Mouse (Mus musculus) kidney, adult 8-10 months (tissue): ENCODE data around the gene Meis2.

Experiments
- DNase-seq, 2 experiments: peaks; one replicate each; pipeline ENCODE4 v3.0.0; 2022

The Meis2 gene

DNA sequence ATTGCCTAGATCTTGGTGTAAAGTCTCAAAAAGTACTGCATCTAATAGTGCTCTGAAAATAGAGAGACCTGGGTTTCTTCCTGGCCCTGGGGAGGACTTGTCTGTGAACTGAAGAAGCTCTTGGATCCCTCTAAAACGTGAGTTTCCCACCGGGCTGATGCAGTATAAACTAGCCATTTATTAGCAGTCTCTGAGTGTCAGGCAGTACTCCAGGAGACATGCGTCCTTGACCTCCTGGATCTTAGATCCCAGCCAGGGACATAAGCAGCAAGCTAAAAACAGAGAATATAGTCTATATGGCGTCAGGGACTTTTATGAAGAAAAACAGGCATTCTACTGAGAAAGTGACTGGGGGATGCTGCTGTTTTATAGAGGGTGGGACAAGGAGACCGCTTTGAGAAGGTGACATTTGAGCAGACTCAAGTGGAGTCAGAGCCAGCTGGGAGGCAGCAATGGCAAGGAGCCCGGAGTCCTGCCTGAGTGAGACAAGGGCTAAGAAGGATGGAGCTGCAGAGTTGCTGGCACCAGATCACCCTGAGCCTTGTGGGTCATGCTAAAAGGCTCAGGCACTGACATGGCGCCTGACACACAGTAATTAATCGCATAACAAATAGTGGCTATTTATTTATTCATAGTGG lies 126.6 kb downstream of the Meis2 start:
- peak in 1 of 2 experiments; percentile 12 for DNase-seq

DNA sequence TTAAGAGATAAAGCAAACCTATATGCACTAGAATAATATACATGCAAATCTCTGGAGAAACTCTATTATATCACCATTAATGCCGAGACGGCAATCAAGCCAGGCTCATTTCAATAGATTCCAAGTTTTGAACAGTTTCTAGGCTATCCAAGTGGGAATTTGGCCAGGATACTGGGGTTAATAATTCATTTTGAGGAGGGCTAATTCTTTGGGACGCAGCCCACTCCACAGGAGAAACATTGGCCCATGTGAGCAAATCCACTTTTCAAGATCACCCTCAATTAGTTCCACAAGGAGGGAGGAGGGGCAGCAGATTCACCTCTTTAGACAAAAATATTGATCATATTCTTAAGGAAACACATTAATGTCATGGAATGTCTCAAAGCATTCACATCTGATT lies 127.3 kb downstream of the Meis2 start:
- DNase-seq: peak; percentile 24 to 27

DNA sequence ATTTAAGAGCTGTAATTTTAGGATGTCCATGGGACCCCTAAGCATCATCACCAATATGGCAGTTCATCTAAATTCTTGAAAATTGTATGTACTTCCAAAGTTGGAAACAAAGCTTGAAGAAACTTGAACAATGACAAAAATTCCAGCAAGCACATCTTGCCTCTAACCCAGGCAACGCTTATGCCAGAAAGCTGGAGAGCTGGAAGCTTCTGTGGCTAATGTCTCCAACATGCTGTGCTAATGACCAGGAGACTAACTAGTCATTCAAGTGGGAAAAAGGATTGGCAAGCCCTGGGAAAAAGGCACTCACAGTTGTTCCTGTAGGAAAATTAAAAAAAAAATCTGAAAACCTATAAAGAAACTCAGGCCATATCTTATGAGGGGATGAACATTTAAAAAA lies 127.7 kb downstream of the Meis2 start:
- no peak for DNase-seq

DNA sequence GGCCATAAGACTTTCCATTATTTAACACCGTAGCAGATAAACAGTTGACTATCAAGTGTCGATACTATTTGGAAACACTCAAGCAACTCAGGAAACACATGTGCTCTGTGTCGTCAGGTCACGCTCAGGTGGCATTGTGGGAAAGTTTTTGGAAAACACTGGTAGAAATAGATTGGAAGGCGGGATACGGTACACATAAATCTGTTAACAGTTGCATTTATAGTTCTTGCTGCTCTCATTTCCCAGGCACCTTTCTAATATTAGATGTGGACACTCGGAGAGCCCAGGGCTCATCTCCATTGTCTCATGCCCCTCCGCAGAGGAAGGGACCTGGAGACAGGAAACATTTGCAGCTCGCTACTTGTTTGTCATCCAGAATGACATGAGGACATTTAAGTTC lies 128.9 kb downstream of the Meis2 start:
- DNase-seq: peak in 1 of 2 experiments; percentile 19

DNA sequence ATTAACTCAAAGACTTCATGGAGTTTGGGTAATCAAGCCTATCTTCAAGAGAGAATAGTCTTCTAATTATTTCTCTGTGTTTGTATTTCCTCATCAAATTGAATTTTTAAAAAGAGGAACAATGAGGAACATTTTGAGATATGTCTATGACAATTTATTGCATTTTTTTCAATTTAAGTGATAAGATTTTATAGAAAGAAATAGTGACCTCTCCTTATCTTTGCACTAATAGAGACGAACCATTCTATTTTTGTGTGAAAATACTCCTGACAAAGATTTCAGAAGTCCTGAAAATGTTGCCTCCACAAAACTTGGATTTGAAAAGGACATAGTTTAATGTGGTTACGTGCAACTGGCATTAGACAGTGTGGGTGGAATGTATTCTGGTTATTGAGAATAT lies 131.3 kb downstream of the Meis2 start:
- DNase-seq: no peak

DNA sequence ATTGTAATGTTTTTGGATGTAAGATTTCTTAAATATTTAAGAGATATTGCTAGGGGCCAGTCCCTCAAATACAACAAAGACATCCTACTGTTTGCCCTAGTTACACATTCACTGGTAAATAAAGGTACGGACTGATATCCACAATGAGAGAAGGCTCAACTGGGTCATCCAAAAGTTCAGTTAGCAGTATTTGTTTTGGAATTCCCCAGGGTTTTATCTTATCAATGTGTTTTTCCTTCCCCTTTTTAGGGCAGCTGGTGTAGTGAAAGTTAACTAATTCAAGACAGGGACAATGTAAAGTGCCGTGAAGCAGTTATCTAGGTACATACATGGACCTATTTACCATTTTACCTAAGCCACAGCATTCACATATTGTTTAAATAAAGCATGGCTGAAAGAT lies 132.4 kb downstream of the Meis2 start:
- DNase-seq: no peak

DNA sequence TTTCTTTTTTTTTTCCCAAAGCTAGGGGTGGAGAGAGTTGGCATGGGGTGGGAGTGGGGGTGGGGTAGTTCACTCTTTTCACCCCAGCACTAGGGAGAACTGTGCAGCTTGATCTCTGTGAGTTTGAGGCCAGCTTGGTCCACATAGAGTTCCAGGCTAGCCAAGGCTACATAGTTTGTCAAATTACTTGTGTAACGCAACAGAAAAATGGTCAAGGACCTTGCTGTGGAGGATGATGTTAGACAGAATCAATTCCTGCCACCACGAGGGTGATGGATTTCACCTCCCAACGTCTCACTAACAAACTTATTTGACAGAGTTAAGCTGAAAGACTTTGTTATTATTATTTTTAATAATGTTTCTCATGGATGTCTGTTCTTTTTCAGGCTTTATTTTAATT lies 139.9 kb downstream of the Meis2 start:
- DNase-seq: no peak

DNA sequence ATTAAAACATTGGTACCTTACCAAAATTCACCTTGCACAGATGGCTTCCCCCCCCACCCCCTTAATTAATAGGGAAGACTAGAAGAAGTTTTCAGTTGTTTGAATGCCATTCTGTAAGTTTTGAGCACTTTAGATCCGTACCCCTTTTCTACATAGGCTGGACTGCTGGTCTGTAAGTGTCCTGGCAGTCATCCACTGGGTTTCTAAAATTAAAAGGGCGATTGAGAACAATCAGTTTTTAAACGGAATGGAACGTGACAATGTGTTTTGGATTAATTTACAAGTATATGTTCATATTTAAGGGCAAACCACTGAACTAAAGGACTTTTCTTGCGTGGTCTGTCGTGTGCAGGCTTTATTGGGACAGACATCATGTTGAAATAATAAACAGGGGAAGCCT lies 141.2 kb downstream of the Meis2 start:
- DNase-seq: no peak

DNA sequence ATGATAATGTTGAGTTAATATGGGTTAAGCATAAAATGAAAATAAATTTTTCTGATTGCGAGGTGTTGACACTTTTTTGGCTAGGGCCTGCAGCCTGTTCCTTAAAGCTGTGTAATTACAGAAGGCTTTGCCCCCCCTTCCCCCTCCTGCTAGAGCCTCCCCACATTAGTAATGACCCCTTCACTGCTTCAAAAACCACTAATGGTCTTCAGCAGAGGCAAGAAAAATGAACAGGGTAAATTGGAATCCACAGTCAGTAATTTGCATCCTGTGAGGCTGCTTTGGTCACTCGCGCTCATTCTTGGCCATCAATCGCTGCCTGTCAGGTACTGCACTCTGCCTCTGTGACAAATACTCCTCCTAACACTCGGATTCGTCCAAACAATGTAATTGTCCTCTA lies 142.4 kb downstream of the Meis2 start:
- no peak for DNase-seq

DNA sequence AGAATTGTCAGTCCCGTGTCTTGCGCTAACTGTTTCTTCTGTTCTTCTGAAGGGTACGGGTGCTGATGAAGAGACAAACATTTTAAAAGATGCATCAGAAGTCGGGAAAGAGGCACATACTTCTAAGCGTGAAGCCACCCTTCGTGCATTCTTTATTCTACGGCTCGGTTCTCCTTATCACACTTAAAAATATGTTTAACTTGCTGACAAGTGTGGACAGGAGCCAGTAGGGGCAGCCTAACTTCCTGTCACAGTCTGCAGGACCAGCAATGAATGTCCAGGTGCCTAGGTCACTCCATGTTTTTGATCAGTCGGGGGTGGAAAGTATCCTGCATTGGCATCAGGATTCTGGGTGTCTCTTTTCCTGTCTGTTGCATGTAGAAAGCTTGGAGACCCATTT lies 144.0 kb downstream of the Meis2 start:
- DNase-seq: no peak

DNA sequence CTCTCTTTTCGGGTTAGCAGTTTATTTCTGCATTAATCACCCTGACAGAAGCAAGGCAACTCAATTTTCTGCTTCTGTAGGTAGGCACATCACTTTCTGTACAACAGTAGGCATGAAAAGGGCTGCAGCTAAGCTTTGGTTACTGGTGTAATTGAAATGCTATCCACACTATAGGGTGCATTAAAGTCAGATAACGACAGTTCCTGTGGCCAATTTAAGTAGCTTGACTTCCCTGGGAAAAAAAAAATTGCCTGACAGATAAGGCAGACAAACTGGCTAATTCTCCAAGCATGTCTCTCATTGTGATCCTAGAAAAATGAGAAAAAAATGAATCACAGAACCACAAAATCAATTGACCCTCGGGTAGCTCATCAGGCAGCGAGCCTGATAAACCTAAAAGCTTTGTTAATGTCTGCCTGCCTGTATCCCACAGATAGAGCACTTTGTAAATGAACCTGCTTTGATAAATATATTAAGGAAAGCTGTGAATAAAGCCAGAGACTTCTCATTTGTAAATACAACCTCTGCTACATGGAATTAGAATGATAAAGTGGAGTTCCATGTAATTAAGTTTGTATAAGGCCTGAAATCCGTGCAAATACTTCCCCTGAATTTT lies 145.2 kb downstream of the Meis2 start:
- no peak for DNase-seq

DNA sequence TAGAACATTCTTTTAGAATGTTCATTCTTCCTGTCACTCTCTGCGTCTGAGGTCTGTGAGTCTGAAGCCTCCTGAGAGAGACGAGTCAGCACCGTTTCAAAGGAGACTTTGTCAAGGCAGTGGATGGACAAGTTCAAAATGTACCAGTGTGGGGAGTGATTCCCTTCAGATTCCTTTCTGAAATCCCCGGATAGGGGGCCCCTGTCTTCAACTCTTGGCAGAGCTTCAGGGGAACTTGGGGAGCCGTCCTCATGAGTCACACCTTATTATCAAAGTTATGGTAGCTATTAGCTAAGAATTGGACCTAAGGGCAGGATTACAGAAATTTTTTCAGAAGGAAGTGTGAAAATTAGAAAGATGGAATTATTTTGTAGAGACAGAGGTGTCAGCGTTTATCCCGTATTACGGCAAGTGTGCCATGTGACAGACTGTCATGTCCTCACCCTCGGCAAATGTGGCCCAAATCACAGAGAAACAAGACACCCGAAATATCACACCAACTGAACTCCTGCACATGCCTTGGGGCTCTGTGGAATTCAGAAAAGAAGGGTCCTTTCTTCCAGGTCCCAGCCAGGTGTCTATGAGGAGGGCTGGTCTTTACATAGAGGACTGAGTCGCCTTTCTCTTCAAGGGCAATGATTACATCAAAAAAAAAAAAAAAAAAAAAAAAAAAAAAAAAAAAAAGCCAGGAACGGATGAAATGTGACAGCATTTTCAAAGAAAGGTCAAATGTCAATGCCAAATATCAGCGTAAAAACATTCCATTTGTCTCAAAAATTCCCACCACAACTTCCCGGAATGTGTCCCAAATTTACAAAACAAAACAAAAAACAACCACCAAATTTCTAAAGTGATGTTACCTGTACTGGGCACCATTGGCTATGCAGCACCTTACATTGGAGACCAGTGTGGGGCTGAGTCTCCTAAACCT lies 146.2 kb downstream of the Meis2 start:
- DNase-seq: no peak

DNA sequence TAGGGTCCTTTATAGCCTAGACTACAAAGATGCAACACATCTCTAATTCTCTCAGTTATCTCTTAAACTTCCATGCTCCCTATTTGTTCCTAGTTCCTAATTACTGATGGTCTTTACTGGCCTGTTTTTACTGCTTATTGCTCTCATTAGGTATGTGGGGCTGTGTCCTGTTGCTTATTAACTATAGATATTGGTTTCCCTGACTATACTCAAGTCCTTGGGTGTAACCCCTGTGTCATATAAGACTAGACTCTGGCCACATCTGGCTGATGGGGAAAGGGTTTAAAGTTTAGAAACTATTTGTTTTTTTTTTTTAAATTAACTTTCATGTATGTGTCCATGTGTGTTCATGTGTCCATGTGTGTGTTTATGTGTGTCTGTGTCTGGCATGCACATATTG lies 147.1 kb downstream of the Meis2 start:
- no peak for DNase-seq

DNA sequence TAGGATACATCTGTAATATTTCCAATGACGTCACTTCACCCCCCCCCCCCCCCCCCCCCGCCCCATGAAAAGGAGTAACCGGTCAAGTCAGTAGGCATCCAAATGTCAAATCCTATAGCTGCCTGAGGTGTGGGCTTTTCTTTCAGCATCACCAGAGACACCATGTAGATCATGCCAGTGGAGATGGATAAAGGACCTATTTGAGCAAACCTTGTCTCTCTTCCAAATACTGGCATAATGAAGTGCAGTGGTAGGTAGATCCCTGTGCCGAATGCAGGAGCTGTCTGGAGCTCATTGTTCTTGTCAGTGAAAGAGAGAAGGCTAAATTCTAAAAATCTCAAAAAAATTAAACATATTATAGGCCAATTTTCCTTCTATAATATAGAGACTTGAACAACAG lies 151.1 kb downstream of the Meis2 start:
- no peak for DNase-seq

DNA sequence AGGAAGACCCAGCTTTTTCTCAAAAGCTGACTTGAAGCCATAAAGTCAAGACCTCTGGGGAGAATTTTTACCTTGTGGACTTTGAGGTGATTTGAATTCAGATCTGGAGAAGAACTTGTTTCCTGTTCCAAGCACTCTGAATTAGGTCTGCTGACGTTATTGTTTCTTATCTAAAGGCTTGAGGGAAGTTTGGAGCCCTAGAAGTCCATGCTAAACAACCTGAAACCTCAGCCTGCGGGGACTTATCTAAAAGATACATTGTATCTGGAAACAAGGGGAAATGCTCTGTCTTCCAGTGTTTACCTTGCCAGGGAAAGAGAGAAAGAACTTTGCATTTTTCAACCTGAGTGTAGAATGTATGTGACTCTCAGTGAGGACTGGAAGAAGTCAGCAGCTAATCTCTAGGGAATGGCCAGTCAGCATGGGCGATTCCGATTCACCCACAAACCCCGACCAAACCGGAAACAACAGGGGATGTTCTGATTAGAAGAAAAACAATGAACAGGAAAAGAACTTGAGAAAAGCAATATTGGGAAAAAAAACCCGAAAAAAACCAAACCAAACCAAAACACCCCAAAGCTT lies 152.6 kb downstream of the Meis2 start:
- no peak for DNase-seq

DNA sequence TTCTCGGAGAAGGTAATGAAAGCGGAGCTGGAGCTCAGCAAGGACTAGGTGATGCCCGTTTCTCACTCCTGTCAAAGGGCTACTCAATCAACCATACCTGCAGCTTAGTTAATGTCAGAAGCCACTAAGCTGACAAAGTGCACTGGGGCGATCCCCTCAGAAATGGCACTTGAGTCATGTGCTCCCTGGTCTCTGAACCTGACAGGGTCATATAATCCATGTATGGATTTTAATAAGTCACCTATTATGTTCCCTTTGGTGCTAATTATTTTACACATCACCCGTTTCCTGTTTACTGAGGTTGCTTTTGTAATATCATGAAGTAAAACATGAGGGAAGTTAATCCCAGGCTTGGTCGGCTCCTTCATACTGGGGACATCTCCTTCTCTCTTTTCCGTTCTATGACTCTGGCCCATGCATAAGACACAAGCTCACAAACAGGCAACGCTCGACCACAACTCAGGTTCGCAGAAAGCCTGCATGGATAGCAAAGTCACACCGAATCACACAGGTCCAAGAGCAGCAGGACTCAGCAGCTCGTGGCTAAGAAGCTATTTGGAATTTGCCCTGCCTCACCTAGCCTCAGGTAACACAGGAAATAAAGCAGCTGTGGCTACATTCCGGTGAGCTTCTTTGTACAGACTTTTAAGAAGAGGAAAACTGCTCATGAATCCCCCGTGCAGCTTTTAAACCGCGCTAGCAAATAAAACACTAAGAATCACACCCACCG lies 153.6 kb downstream of the Meis2 start:
- no peak for DNase-seq

DNA sequence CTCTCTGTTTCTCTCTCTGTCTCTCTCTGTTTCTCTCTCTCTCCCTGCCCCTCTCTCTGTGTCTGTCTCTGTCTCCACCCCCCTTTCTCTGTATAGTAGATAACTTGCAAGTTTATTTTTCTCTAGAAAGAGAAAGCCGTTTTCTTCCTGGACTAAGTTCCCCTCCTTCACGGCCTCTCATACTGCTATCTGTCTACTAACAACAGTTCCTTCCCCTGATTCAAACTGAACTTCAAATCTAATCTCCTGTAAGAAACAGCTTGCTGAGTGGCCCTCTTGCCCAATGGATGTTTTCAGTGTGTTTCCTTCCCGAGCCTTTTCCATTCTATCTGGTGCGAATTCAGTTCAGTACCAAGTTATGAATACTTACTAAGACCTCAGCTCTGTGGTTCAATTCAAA lies 155.4 kb downstream of the Meis2 start:
- no peak for DNase-seq

DNA sequence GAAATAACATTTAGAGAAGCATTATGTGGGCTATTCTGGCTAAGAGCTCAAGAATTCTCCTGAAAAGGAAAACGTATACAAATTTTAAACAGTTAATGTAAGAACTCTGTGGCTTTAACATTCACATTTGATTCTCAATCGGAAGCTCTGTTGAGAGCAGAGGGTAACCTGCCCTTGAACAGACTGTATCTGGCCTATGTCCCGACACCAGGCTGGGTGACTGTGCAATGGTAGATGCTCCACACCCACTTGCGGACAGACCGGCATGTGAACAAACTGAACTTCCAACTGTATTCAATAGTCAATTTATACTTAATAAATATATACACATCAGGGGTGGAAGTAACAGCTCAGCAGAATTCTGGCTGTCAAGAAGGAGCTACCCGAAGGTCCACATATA lies 164.6 kb downstream of the Meis2 start:
- no peak for DNase-seq

DNA sequence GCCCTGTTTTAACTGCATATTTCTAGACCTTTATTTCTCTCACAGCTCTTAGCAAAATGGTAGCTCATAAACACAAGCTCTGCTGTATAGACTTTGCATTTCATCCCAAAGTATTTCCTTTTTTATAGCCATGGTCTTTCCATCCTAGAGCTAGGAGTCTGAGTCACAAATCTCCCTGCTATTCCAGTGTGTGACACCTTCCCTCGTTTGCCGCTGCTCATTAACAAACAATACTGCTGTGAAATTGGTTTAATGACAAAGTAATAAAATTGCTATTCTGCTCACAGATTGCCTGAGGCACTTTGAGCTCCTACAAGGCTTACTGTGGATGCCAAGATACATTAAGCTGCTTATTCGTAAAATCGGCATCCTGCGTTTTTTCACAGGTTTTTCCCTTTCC lies 168.1 kb downstream of the Meis2 start:
- DNase-seq: no peak

DNA sequence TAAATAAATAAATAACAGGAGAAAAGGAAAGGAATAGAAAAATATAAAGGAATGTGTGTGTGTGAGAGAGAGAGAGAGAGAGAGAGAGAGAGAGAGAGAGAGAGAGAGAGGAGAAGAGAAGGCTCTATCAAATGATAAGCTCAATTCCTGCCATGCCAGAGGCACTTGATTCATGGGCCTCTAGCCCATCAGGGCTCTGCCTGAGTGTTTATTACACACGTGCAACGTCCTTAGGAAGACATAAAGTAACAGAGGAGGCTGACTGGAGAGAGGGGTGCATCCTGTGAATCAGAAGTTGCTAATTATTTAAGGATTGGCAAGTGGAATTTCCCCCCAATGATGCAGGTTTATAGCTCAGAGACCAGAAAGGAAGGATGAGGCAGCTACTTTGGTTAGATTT lies 168.6 kb downstream of the Meis2 start:
- DNase-seq: no peak

DNA sequence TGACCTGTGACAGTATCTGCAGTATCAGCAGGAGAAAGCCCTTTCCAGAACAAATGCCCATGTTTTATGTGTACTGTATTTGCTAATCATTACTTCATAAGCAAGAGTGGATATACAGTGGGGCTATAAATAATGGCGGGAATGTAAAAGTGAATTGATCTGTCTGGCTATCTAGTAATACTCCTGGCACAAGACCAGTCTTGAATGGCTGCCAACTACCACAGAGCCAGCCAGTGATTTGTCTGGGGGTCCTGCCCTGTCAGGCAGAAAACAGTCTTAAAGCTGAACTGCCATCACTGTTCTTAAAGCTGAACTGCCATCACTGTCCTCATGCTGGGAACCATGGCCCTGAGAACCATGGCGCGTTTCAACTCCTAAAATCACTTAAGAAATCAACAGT lies 169.9 kb downstream of the Meis2 start:
- no peak for DNase-seq

DNA sequence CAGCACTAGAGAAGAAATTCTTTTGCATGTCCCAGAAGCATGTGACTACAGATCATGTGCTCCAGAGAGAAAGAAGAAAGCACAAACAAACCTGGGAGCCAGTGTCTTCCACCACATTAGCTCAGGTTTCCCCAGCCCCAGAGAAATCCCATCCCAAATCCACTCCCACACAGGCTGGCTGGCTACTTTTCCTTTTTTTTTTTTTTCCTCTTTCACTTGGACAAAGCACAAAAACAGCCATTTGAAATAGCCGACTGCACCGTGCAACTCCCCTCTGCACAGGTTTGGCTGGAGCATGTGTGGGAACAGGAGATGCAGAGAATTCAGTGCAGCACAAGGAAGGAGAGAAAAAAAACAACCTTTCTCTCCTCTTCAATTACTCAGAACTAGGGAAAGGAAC lies 170.4 kb downstream of the Meis2 start:
- no peak for DNase-seq

DNA sequence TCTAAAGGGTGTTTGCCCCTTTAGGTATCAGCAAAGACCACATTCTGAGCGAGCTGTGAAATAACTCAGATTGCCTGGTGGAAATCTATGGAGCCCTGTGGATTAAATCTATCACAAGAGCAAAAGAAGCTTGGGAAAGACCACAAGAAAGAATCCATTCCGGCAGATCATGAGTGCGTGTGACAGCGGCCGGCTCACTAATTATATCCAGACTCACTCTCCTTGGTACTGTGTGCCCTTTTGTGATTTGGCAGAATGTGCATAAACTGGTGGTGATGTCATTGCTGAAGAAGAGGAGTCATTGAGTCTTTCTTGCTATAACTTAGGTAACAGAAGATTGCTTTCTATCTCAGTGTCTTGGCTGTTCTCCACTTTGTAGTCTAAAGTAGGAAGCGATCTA lies 172.5 kb downstream of the Meis2 start:
- DNase-seq: no peak
